Mouse (Mus musculus): ENCODE measurements at regions not wholly inside any gene's neighbourhood (a gene's known extent, or its start where the extent isn't known, plus 50 kb on each side); places are given as distances from the start of the nearest gene placed in this dataset.
A peak's percentile ranks its signal among the peaks of the same experiment; 100 is the strongest.

DNA sequence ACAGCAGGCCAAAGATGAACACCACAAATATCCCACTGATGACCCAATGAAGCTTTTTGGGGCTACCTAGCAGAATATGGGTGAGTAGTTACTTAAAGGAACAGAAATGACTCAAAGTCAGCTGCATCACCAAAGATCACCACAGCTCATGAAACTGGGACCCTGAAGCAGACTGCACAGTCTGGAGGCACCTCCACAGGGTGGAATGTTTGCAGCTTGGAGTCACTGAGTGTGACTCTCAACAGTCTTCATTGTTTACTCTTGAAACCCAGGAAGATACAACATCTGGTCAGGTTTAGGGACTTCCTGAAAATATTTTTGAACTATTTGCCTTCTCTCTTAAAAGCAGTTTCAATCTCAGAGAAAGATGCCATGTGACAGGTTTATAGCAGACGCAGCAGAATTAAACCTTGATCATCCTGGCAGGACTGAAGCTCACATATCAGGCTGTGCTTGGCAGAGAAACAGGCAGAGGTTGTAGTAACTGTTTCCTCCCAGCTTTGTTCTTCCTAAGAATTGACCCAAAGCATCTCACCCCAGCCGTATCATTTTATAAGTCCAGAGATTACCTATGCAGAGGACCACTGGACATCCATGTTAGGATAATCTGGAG lies 944.1 kb upstream of the Adgrl4 start:
- no peak for DNase-seq (ENCODE audit: low read depth, low spot score)

GRCm38 (mm10) chr3:150530966-150531365 lies 906.7 kb upstream of the Adgrl4 start:
- no peak for DNase-seq (ENCODE audit: low read depth, low spot score)

DNA sequence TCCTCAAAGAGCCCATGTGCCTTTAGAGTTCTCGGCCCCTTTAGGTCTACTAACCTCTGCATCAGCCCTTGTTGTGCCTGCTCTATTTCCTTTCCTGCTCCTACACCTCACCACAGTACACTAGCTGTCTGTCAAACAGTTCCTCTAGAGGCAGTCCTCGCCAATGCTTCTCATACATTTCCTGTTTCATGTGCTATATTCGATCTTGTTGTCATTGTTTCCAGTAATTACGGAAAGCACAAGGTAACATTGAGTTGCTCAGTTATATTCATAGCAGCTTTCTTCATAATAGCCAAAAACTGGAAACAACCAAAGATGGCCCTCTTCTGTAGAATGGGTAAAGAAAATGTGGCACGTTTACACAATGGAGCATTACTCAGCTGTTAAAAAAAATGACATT lies 894.6 kb upstream of the Adgrl4 start:
- DNase-seq (ENCODE audit: low read depth, low spot score), result no peak

DNA sequence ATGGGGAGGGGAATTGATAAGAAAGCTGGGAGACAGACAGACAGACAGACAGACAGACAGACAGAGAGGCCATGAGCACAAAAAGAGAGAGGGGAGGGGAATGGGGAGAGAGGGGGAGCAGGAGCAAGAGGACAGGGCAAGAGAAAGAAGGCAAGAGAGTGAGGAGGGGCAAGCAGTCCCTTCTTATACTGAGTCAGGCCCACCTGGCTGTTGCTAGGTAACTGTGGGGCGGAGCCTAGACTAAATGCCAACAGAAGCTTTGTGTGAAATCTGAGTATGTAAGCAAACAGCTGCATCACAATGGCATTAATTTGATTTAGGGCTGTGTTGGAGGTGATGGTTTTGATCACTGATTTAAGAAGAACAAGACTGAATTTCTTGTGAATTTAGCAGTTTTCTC lies 849.2 kb upstream of the Adgrl4 start:
- DNase-seq (ENCODE audit: low read depth, low spot score), result peak; percentile 18

DNA sequence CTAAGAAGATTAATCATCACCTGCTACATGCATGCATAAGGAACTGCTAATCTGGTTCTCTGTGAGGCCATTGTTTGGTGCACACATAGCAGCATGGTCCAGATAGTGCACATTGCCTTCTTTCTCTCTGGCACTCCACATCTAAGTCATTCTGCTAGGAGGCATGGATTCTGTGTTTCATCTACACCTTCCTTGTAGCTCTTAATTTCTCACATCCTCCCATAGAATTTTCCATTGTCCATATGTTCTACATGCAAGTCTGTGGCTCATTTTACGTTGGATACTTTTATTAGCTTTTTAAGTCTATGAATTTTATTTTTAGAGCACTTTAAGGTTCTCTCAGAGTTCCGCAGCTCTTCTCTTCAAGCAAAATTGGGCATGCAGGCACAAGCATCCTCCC lies 846.7 kb upstream of the Adgrl4 start:
- DNase-seq (ENCODE audit: low read depth, low spot score), result no peak

DNA sequence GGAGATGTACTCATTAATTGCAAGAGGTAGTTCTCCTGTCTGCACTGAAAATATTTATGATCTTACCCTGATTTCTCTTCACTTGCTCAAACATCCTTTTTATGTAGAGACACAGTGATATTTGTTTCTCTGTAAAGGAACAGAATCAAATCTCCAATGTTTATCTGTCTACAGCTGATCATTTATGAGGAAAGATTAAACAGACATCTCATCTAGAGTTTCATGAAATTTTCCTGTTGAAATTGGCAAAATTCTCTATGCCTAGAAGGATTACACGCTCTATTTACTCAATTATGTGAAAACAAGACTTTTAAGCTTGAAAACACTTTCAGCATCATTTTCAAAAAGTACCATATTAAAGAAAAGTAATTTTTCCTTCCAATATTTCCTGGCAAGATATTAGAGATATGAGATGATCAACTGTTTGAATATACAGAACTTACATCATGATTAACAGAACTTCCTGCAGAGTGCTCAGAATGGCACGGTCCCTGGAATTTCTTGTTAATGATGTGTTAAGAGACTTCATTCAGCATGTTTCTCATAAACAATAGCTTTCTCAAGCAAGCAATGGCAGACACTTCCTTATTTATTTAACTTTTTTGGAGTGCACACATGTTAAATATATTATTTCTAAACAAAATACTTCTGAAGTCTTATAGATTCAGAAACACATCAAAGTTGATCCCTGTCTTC lies 834.1 kb upstream of the Adgrl4 start:
- no peak for DNase-seq (ENCODE audit: low read depth, low spot score)

- no peak for DNase-seq (ENCODE audit: low read depth, low spot score)
Measured at GRCm38 (mm10) chr3:150610681-150611101, 827.0 kb upstream of the Adgrl4 start.

- no peak for DNase-seq (ENCODE audit: low read depth, low spot score)
Measured at GRCm38 (mm10) chr3:150637544-150637943, 800.1 kb upstream of the Adgrl4 start.

- DNase-seq (ENCODE audit: low read depth, low spot score), result no peak
Measured at GRCm38 (mm10) chr3:150640004-150640676, 797.5 kb upstream of the Adgrl4 start.

DNA sequence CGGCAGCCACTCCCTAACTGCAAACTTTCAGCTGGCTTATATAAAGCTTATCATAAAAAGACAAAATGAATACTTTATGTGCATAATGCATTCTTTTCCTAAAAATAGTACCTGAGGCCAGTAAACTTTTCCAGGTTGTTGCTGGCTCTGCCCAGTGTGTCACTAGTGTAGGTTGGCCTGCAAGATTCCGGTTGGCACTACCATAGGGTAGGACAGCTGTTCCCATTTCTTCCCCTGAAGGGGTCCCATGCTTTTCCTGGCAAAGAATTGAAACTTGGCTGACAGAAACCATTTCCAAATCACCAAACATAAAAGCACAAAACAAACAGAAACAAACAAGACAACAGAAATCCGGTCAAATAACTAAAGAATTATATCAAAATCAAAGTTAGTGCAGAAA lies 789.6 kb upstream of the Adgrl4 start:
- DNase-seq (ENCODE audit: low read depth, low spot score), result no peak

- no peak for DNase-seq (ENCODE audit: low read depth, low spot score)
Measured at GRCm38 (mm10) chr3:150649783-150650565, 787.7 kb upstream of the Adgrl4 start.

DNA sequence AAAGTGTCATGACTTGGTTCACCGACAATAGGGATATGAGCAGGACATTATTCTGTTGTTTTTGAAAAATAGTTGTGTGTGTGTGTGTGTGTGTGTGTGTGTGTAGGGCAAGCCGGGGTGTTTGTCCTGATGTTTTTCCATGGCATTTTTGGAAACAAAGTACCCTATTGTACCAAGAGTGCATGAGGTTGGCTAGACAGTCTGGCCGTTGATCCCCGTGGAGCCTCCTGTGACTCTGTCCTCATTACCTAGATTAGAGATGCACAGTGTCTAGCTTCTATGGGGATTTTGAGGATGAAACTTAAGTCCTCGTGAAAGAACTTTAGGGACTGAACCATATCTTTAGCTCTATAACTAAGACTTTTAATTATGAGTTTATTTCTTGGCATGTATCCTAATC lies 741.9 kb upstream of the Adgrl4 start:
- DNase-seq (ENCODE audit: low read depth, low spot score), result no peak

DNA sequence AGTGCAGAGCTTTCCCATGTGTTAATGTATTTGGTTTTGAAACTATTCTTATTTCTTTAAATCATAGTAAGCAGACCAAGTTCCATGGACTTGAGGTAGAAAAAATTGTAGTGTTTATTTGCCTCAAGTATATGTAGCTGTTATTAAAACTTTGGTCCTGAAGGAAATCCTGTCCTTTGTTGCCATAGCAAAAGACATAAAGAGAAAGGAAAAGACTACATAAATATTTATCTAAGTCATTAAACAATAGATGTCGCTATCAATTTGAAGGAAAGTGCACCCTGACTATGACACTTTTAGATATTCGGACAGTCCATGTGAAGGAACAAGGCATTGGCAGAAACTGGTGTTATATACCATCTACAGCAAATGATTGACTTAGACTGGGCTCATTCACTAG lies 737.7 kb upstream of the Adgrl4 start:
- no peak for DNase-seq (ENCODE audit: low read depth, low spot score)

Measured in ZHBTc4 (cell line).